Mouse (Mus musculus): ENCODE data around the gene Tapbpl.
"Not testable (repeated sequence)": the region's sequence is repeated elsewhere in the genome, so short reads cannot be mapped to it uniquely, and the experiment has no call there.

Gene Tapbpl

GRCm38 (mm10) chr6:125231117-125232044 lies at the start of gene Tapbpl:
Gene Tapbpl, minus strand, starts transcription at chr6:125231860.
- peak; percentile 74 for DNase-seq (ENCODE audit: low spot score)

GRCm38 (mm10) chr6:125279729-125280128 lies 48.1 kb upstream of the Tapbpl start:
- DNase-seq (ENCODE audit: low spot score): no peak

GRCm38 (mm10) chr6:125274841-125275563 lies 43.3 kb upstream of the Tapbpl start:
- DNase-seq (ENCODE audit: low spot score): peak; percentile 68

GRCm38 (mm10) chr6:125272228-125272785 lies 40.6 kb upstream of the Tapbpl start:
- DNase-seq (ENCODE audit: low spot score): no peak

- peak; percentile 90 for DNase-seq (ENCODE audit: low spot score)
These were observed 40.0 kb upstream of the Tapbpl start for GRCm38 (mm10) chr6:125271455-125272227.

- no peak for DNase-seq (ENCODE audit: low spot score)
These were observed 37.1 kb upstream of the Tapbpl start for GRCm38 (mm10) chr6:125268799-125269198.

GRCm38 (mm10) chr6:125267469-125267868 lies 35.8 kb upstream of the Tapbpl start:
- no peak for DNase-seq (ENCODE audit: low spot score)

GRCm38 (mm10) chr6:125266600-125266999 lies 34.9 kb upstream of the Tapbpl start:
- not testable (repeated sequence) for DNase-seq (ENCODE audit: low spot score)

- DNase-seq (ENCODE audit: low spot score): no peak
These were observed 34.4 kb upstream of the Tapbpl start for GRCm38 (mm10) chr6:125266091-125266490.

GRCm38 (mm10) chr6:125265239-125265638 lies 33.6 kb upstream of the Tapbpl start:
- DNase-seq (ENCODE audit: low spot score): no peak

GRCm38 (mm10) chr6:125264219-125264618 lies 32.6 kb upstream of the Tapbpl start:
- DNase-seq (ENCODE audit: low spot score): no peak

- DNase-seq (ENCODE audit: low spot score): no peak
These were observed 28.4 kb upstream of the Tapbpl start for GRCm38 (mm10) chr6:125260006-125260555.

- no peak for DNase-seq (ENCODE audit: low spot score)
These were observed 24.7 kb upstream of the Tapbpl start for GRCm38 (mm10) chr6:125256222-125256966.

GRCm38 (mm10) chr6:125255516-125256044 lies 23.9 kb upstream of the Tapbpl start:
- no peak for DNase-seq (ENCODE audit: low spot score)

- no peak for DNase-seq (ENCODE audit: low spot score)
These were observed 22.4 kb upstream of the Tapbpl start for GRCm38 (mm10) chr6:125253863-125254715.

GRCm38 (mm10) chr6:125252711-125253110 lies 21.1 kb upstream of the Tapbpl start:
- DNase-seq (ENCODE audit: low spot score): no peak

GRCm38 (mm10) chr6:125252285-125252684 lies 20.6 kb upstream of the Tapbpl start:
- no peak for DNase-seq (ENCODE audit: low spot score)

- no peak for DNase-seq (ENCODE audit: low spot score)
These were observed 12.9 kb upstream of the Tapbpl start for GRCm38 (mm10) chr6:125244551-125244950.

GRCm38 (mm10) chr6:125241566-125241965 lies 9.9 kb upstream of the Tapbpl start:
- DNase-seq (ENCODE audit: low spot score): no peak

- DNase-seq (ENCODE audit: low spot score): no peak
These were observed 9.0 kb upstream of the Tapbpl start for GRCm38 (mm10) chr6:125240617-125241016.

All from embryo, embryonic 10 days (tissue).